Mouse (Mus musculus): ENCODE data around the gene Brca1. TPM values are rescaled to one million over a fixed set of nuclear protein-coding genes. Genes with fewer than 3 reads are reported as not detected.
"Not testable (repeated sequence)": the region's sequence is repeated elsewhere in the genome, so short reads cannot be mapped to it uniquely, and the experiment has no call there.

Gene Brca1
- polyA plus RNA-seq, 1 experiment from 2014 or later: 23.0 TPM

- H3K27me3 ChIP-seq (ENCODE audit: low read depth, poor library complexity, severe bottlenecking): no peaks in the 10 kb centered on the region
- no peaks in the 10 kb centered on the region for H3K9me3 ChIP-seq (replicated peaks)
- WGBS: 83% methylated on average over 10 of the region's 10 CpGs
- H3K36me3 ChIP-seq: no peaks in the 10 kb centered on the region
- no peak overlapping the region for H3K27ac ChIP-seq (replicated peaks)
- DNase-seq (ENCODE audit: low spot score): no peak
- no peak overlapping the region for H3K4me3 ChIP-seq
- H3K4me1 ChIP-seq: peaks cover 11% of the 10 kb centered on the region
These were observed 99.5 kb downstream of the Brca1 start for GRCm38 (mm10) chr11:101452093-101452774.

GRCm38 (mm10) chr11:101451536-101451935 lies 100.2 kb downstream of the Brca1 start:
- Histone ChIP-seq H3K9me3 (replicated peaks) (no peaks in the 10 kb centered on the region), H3K4me1 (peaks cover 11% of the 10 kb centered on the region), H3K27me3 (ENCODE audit: low read depth, poor library complexity, severe bottlenecking) (no peaks in the 10 kb centered on the region), H3K36me3 (peaks cover 5% of the 10 kb centered on the region), H3K27ac (replicated peaks) (no peak overlapping the region), H3K4me3 (no peak overlapping the region)
- WGBS: 92% methylated on average over 10 of the region's 10 CpGs
- DNase-seq (ENCODE audit: low spot score): no peak

- peaks cover 13% of the 10 kb centered on the region for H3K36me3 ChIP-seq
- no peaks in the 10 kb centered on the region for H3K9me3 ChIP-seq (replicated peaks)
- no peak overlapping the region for H3K27ac ChIP-seq (replicated peaks)
- 86% methylated on average over 3 of the region's 3 CpGs for WGBS
- peaks cover 11% of the 10 kb centered on the region for H3K4me1 ChIP-seq
- no peaks in the 10 kb centered on the region for H3K27me3 ChIP-seq (ENCODE audit: low read depth, poor library complexity, severe bottlenecking)
- no peak overlapping the region for H3K4me3 ChIP-seq
- DNase-seq (ENCODE audit: low spot score): no peak
These were observed 101.4 kb downstream of the Brca1 start for GRCm38 (mm10) chr11:101450394-101450793.

GRCm38 (mm10) chr11:101449596-101449995 lies 102.2 kb downstream of the Brca1 start:
- DNase-seq (ENCODE audit: low spot score); H3K27ac ChIP-seq (replicated peaks); H3K9me3 ChIP-seq (replicated peaks); H3K4me3 ChIP-seq; H3K27me3 ChIP-seq (ENCODE audit: low read depth, poor library complexity, severe bottlenecking); H3K4me1 ChIP-seq: not testable (repeated sequence)
- 88% methylated on average over 4 of the region's 4 CpGs for WGBS
- H3K36me3 ChIP-seq: peaks cover 21% of the 10 kb centered on the region

GRCm38 (mm10) chr11:101448899-101449298 lies 102.9 kb downstream of the Brca1 start:
- no peak for DNase-seq (ENCODE audit: low spot score)
- Histone ChIP-seq H3K27me3 (ENCODE audit: low read depth, poor library complexity, severe bottlenecking) (no peaks in the 10 kb centered on the region), H3K4me3 (no peak overlapping the region), H3K36me3 (peaks cover 28% of the 10 kb centered on the region), H3K9me3 (replicated peaks) (no peaks in the 10 kb centered on the region), H3K27ac (replicated peaks) (no peak overlapping the region), H3K4me1 (peaks cover 10% of the 10 kb centered on the region)
- WGBS: 85% methylated on average over 4 of the region's 4 CpGs

GRCm38 (mm10) chr11:101448274-101448746 lies 103.4 kb downstream of the Brca1 start, which contains the start of gene Ifi35:
Gene Ifi35, plus strand, starts transcription at chr11:101448407.
- Histone ChIP-seq H3K9me3 (replicated peaks) (no peaks in the 10 kb centered on the region), H3K27ac (replicated peaks) (no peak within 1 kb of the TSS), H3K4me3 (peak within 1 kb of the TSS; percentile 18), H3K4me1 (peaks cover 16% of the 10 kb centered on the region), H3K27me3 (ENCODE audit: low read depth, poor library complexity, severe bottlenecking) (no peaks in the 10 kb centered on the region), H3K36me3 (peaks cover 34% of the 10 kb centered on the region)
- DNase-seq (ENCODE audit: low spot score): no peak
- WGBS: 50% methylated on average over 10 of the region's 10 CpGs

GRCm38 (mm10) chr11:101447786-101448185 lies 104.0 kb downstream of the Brca1 start:
- no peak for DNase-seq (ENCODE audit: low spot score)
- WGBS: 86% methylated on average over 5 of the region's 5 CpGs
- H3K4me1 ChIP-seq: peaks cover 20% of the 10 kb centered on the region
- no peak overlapping the region for H3K4me3 ChIP-seq
- peaks cover 38% of the 10 kb centered on the region for H3K36me3 ChIP-seq
- no peak overlapping the region for H3K27ac ChIP-seq (replicated peaks)
- H3K9me3 ChIP-seq (replicated peaks): no peaks in the 10 kb centered on the region
- H3K27me3 ChIP-seq (ENCODE audit: low read depth, poor library complexity, severe bottlenecking): no peaks in the 10 kb centered on the region

GRCm38 (mm10) chr11:101446860-101447259 lies 104.9 kb downstream of the Brca1 start:
- not testable (repeated sequence) for DNase-seq (ENCODE audit: low spot score); H3K27ac ChIP-seq (replicated peaks); H3K4me3 ChIP-seq; H3K27me3 ChIP-seq (ENCODE audit: low read depth, poor library complexity, severe bottlenecking); H3K9me3 ChIP-seq (replicated peaks)
- H3K36me3 ChIP-seq: peaks cover 38% of the 10 kb centered on the region
- peaks cover 20% of the 10 kb centered on the region for H3K4me1 ChIP-seq
- 91% methylated on average over 8 of the region's 8 CpGs for WGBS

- peaks cover 38% of the 10 kb centered on the region for H3K36me3 ChIP-seq
- WGBS: 84% methylated on average over 1 of the region's 1 CpGs
- no peak overlapping the region for H3K4me3 ChIP-seq
- no peaks in the 10 kb centered on the region for H3K9me3 ChIP-seq (replicated peaks)
- no peak overlapping the region for H3K27ac ChIP-seq (replicated peaks)
- no peaks in the 10 kb centered on the region for H3K27me3 ChIP-seq (ENCODE audit: low read depth, poor library complexity, severe bottlenecking)
- no peak for DNase-seq (ENCODE audit: low spot score)
- peaks cover 20% of the 10 kb centered on the region for H3K4me1 ChIP-seq
These were observed 105.4 kb downstream of the Brca1 start for GRCm38 (mm10) chr11:101446319-101446718.

- Histone ChIP-seq H3K9me3 (replicated peaks) (no peaks in the 10 kb centered on the region), H3K27me3 (ENCODE audit: low read depth, poor library complexity, severe bottlenecking) (no peaks in the 10 kb centered on the region), H3K4me3 (peak overlapping the region; percentile 91), H3K27ac (replicated peaks) (peak overlapping the region; percentile 98), H3K36me3 (peaks cover 38% of the 10 kb centered on the region), H3K4me1 (peaks cover 20% of the 10 kb centered on the region)
- DNase-seq (ENCODE audit: low spot score): no peak
- 1% methylated on average over 14 of the region's 14 CpGs for whole genome bisulfite sequencing
These were observed 109.0 kb downstream of the Brca1 start for GRCm38 (mm10) chr11:101442760-101443159.

- Histone ChIP-seq H3K9me3 (replicated peaks) (no peaks in the 10 kb centered on the region), H3K4me1 (peaks cover 20% of the 10 kb centered on the region), H3K27me3 (ENCODE audit: low read depth, poor library complexity, severe bottlenecking) (no peaks in the 10 kb centered on the region), H3K36me3 (peaks cover 38% of the 10 kb centered on the region), H3K27ac (replicated peaks) (peak within 1 kb of the TSS; percentile 98), H3K4me3 (peak within 1 kb of the TSS; percentile 91)
- DNase-seq (ENCODE audit: low spot score): peak; percentile 99
- under 1% methylated on average over 42 of the region's 42 CpGs for WGBS
These were observed 109.5 kb downstream of the Brca1 start, which contains the start of gene Rpl27 for GRCm38 (mm10) chr11:101442127-101442693. Gene Rpl27, plus strand, starts transcription at chr11:101442298.

- WGBS: 33% methylated on average over 15 of the region's 15 CpGs
- DNase-seq (ENCODE audit: low spot score); H3K27me3 ChIP-seq (ENCODE audit: low read depth, poor library complexity, severe bottlenecking); H3K9me3 ChIP-seq (replicated peaks): not testable (repeated sequence)
- H3K4me3 ChIP-seq: peak overlapping the region; percentile 91
- H3K27ac ChIP-seq (replicated peaks): peak overlapping the region; percentile 98
- H3K36me3 ChIP-seq: peaks cover 34% of the 10 kb centered on the region
- peaks cover 24% of the 10 kb centered on the region for H3K4me1 ChIP-seq
These were observed 110.2 kb downstream of the Brca1 start for GRCm38 (mm10) chr11:101441450-101442126.

All from midbrain, embryonic 10.5 days (tissue).